10 mouse cellular contexts compared by ENCODE assay signal in the genomic region with DNA sequence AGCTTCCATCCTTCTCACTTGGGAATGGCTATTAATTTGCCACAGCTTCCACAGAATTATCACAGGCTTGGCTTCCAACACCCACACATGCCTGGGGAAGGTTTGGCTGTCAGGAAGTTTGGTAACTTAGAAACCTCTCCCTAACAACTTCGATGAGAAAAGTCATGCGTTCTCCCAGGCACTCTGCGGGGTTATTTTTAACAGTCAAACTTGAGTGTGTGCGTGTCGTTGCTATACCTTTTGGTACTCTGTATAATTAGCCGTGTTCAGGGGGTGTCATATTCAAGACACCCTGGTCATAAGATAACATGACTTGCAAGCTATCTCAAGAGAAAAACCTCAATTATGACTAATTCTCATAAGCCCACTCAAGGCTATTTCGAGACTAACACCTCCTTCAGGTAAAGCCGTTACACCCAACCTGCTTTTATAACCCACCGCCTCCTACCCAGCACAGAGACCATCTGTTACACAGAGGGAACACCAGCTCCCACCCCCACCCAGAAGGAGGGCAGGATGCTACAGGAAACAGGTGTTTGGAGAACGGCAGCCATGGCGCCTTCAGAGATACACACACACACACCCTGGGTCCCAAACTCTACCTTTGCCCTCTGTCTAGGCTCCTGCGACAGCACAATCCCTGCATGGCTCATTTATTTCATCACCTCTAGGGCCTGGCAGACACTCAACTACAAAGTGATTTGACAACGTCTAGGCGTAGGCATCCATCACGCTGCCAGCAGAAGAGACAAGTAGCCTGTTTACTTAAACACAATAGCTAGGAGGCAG. TPM values are rescaled to one million over a fixed set of nuclear protein-coding genes. Genes with fewer than 3 reads are reported as not detected.
DNase-seq lines count a peak whose midpoint lies in the region; ATAC-seq and TF ChIP-seq lines count a peak whose summit lies in the region.
"Had no signal": no experiment of that assay in that cellular context is flagged by ENCODE, and none has a peak within 500 bp of the region (broad histone marks: within the 10 kb centered on the region; RNA-seq: fewer than 3 reads in every experiment).

No protein-coding gene starts in this region.

- no peak for TF ChIP-seq CTCF in forebrain, postnatal 0 days (IDR thresholded peaks at IDR 0.05; ENCODE audit: low read depth)

- H3K4me2 ChIP-seq in forebrain, postnatal 0 days (ENCODE audit: low read depth), result no peak overlapping the region
- no peak overlapping the region; the same call in 1 of the 2 replicates for H3K4me2 ChIP-seq in forebrain, embryonic 15.5 days (replicated peaks)

- intact Hi-C loops in gastrocnemius, postnatal 36 days (cut with DNase I), result no loop called here

- no peak overlapping the region for H3K9ac ChIP-seq in forebrain, postnatal 0 days
- no peak overlapping the region for H3K9ac ChIP-seq in forebrain, embryonic 15.5 days (replicated peaks)

- peak overlapping the region; percentile 21; the same call in 1 of the 2 replicates for H3K27ac ChIP-seq in forebrain, postnatal 0 days (ENCODE audit: low read depth, low read length)
- H3K27ac ChIP-seq in forebrain, embryonic 15.5 days (replicated peaks), result no peak overlapping the region

- 54% methylated on average over 15 of the region's 15 CpGs for WGBS in forebrain, postnatal 0 days
- 68% methylated on average over 15 of the region's 15 CpGs for WGBS in forebrain, embryonic 15.5 days

- no peaks in the 10 kb centered on the region for H3K27me3 ChIP-seq in forebrain, postnatal 0 days (ENCODE audit: insufficient read depth, low read length)
- H3K27me3 ChIP-seq in forebrain, embryonic 15.5 days, result no peaks in the 10 kb centered on the region

- ATAC-seq in forebrain, postnatal 0 days, result no peak
- ATAC-seq in forebrain, embryonic 15.5 days (replicated peaks), result no peak

- H3K9me3 ChIP-seq in forebrain, postnatal 0 days (ENCODE audit: low read length), result no peaks in the 10 kb centered on the region
- H3K9me3 ChIP-seq in forebrain, embryonic 15.5 days, result no peaks in the 10 kb centered on the region

- peaks cover 17% of the 10 kb centered on the region; the same call in 1 of the 2 replicates for H3K4me1 ChIP-seq in forebrain, postnatal 0 days (ENCODE audit: insufficient read depth)
- peaks cover 19% of the 10 kb centered on the region for H3K4me1 ChIP-seq in forebrain, embryonic 15.5 days

- H3K36me3 ChIP-seq in forebrain, postnatal 0 days (ENCODE audit: insufficient read depth), result no peaks in the 10 kb centered on the region
- no peaks in the 10 kb centered on the region for H3K36me3 ChIP-seq in forebrain, embryonic 15.5 days

- H3K4me3 ChIP-seq in forebrain, postnatal 0 days (ENCODE audit: low read depth, low read length), result no peak overlapping the region
- H3K4me3 ChIP-seq in forebrain, embryonic 15.5 days, result no peak overlapping the region

- no peak for DNase-seq in forebrain, postnatal 0 days
- DNase-seq in thymus, adult 18-20 months, result peak; percentile 54 to 69
- DNase-seq in thymus, postnatal 0 days (ENCODE audit: low spot score), result no peak
- peak; percentile 65 for DNase-seq in kidney, postnatal 14 days
- no peak for DNase-seq in gastrocnemius, adult 18-20 months (ENCODE audit: low spot score)
- DNase-seq in embryo, embryonic 9.5 days (ENCODE audit: extremely low spot score), result no peak
- no peak for DNase-seq in gastrocnemius, postnatal 36 days
- DNase-seq: adrenal gland, adult 2 months had no signal

RNA-seq across cellular contexts. Expression of a gene that starts 0.9 kb away (rescaled TPM):
- total RNA-seq in forebrain, postnatal 0 days (2014; rRNA removed), result 0.24 and 0.77 TPM in 2 replicates
- polyA plus RNA-seq in forebrain, postnatal 0 days (2015; fragmentation: Nextera tagmentation; extraction: Ambion mirVana), result 0.28 and 0.42 TPM in 2 replicates
- 0.34 TPM in 1 of 2 replicates, not detected in the other for polyA plus RNA-seq in forebrain, embryonic 15.5 days (2015; fragmentation: Nextera tagmentation; extraction: Ambion mirVana)
- 0.15 and 0.25 TPM in 2 replicates for polyA plus RNA-seq in thymus, postnatal 0 days (2015; fragmentation: Nextera tagmentation; extraction: Ambion mirVana)
- total RNA-seq in gastrocnemius, adult 18-20 months (2021), result not detected
- not detected for total RNA-seq in gastrocnemius, postnatal 36 days (2021)
- polyA plus RNA-seq: C2C12 had no signal

RNA-seq across cellular contexts. Expression of a gene that starts 13.3 kb away (rescaled TPM):
- total RNA-seq in forebrain, postnatal 0 days (2014; rRNA removed), result 4.0 and 5.6 TPM in 2 replicates
- 2.4 and 3.5 TPM in 2 replicates for polyA plus RNA-seq in forebrain, postnatal 0 days (2015; fragmentation: Nextera tagmentation; extraction: Ambion mirVana)
- polyA plus RNA-seq in forebrain, embryonic 15.5 days (2015; fragmentation: Nextera tagmentation; extraction: Ambion mirVana), result 2.0 and 3.2 TPM in 2 replicates
- polyA plus RNA-seq in thymus, postnatal 0 days (2015; fragmentation: Nextera tagmentation; extraction: Ambion mirVana), result 0.41 and 0.46 TPM in 2 replicates
- total RNA-seq in gastrocnemius, adult 18-20 months (2021), result under 1 TPM; 0.09 to 0.33 TPM
- total RNA-seq in gastrocnemius, postnatal 36 days (2021), result under 1 TPM; 0.10 to 0.12 TPM
- polyA plus RNA-seq: C2C12 had no signal

RNA-seq across cellular contexts. Expression of a gene that starts 33.7 kb away (rescaled TPM):
- total RNA-seq in forebrain, postnatal 0 days (2014; rRNA removed), result 0.23 TPM in 1 of 2 replicates, not detected in the other
- polyA plus RNA-seq in forebrain, postnatal 0 days (2015; fragmentation: Nextera tagmentation; extraction: Ambion mirVana), result not detected in 2 replicates
- polyA plus RNA-seq in forebrain, embryonic 15.5 days (2015; fragmentation: Nextera tagmentation; extraction: Ambion mirVana), result 0.08 TPM in 1 of 2 replicates, not detected in the other
- 0.15 and 0.25 TPM in 2 replicates for polyA plus RNA-seq in thymus, postnatal 0 days (2015; fragmentation: Nextera tagmentation; extraction: Ambion mirVana)
- under 1 TPM in 1 of 2 experiments, not detected in 1; 0.11 TPM for total RNA-seq in gastrocnemius, adult 18-20 months (2021)
- not detected for total RNA-seq in gastrocnemius, postnatal 36 days (2021)
- polyA plus RNA-seq: C2C12 had no signal

RNA-seq across cellular contexts. Expression of a gene that starts 51.8 kb away (rescaled TPM):
- 0.38 TPM in 1 of 2 replicates, not detected in the other for total RNA-seq in forebrain, postnatal 0 days (2014; rRNA removed)
- polyA plus RNA-seq in forebrain, postnatal 0 days (2015; fragmentation: Nextera tagmentation; extraction: Ambion mirVana), result 0.23 TPM in 1 of 2 replicates, not detected in the other
- polyA plus RNA-seq in forebrain, embryonic 15.5 days (2015; fragmentation: Nextera tagmentation; extraction: Ambion mirVana), result not detected in 2 replicates
- polyA plus RNA-seq in thymus, postnatal 0 days (2015; fragmentation: Nextera tagmentation; extraction: Ambion mirVana), result 0.40 and 0.47 TPM in 2 replicates
- under 1 TPM; 0.39 to 0.59 TPM for total RNA-seq in gastrocnemius, adult 18-20 months (2021)
- under 1 TPM; 0.20 to 0.27 TPM for total RNA-seq in gastrocnemius, postnatal 36 days (2021)
- polyA plus RNA-seq: C2C12 had no signal

Comparison
In these comparisons a context has a peak if more than half of its experiments do, and no peak if none do; other contexts are left out.
1. DNase-seq: peak in thymus, adult 18-20 months (2 of 2) and kidney, postnatal 14 days (single experiment); none in forebrain, postnatal 0 days (single experiment), thymus, postnatal 0 days (single experiment), gastrocnemius, adult 18-20 months (single experiment), embryo, embryonic 9.5 days (single experiment) and gastrocnemius, postnatal 36 days (0 of 2).